Mouse (Mus musculus): ENCODE results near the gene Ephx4.

- TF ChIP-seq CTCF (IDR thresholded peaks at IDR 0.05; ENCODE audit: extremely low read depth, insufficient read depth, insufficient read length, insufficient replicate concordance) (no peak), POLR2A (IDR thresholded peaks at IDR 0.05; ENCODE audit: low read depth, low read length) (no peak)
These were observed 47.1 kb downstream of the Ephx4 start for GRCm38 (mm10) chr5:107449620-107450019.

Measured in spleen, adult 2 months (tissue).